Mouse (Mus musculus) liver, adult 2 months (tissue): ENCODE results near the gene Polr3k.

ENCODE experiments used
- CTCF ChIP-seq: fragments of 200-500 bp; IDR thresholded peaks from 2 replicates; pipeline ENCODE4 v1.5.1; 2011; ENCODE audit warnings: low read depth, low read length, control low read depth
- POLR2A ChIP-seq: fragments of 200-500 bp; IDR thresholded peaks from 2 replicates; pipeline ENCODE4 v1.6.1; 2011; ENCODE audit warnings: low read length, control low read depth; ENCODE audit not compliant: insufficient read depth; ENCODE audit errors: extremely low read depth

GRCm38 (mm10) chr2:181866931-181867330, 2.8 kb downstream of the Polr3k start:
- peak; percentile 62 for TF ChIP-seq CTCF
- TF ChIP-seq POLR2A = no peak
